Mouse (Mus musculus) lung, adult 2 months (tissue): ENCODE data around the gene Zfp317. TPM values are rescaled to one million over a fixed set of nuclear protein-coding genes. Genes with fewer than 3 reads are reported as not detected.
"Not testable (repeated sequence)": the region's sequence is repeated elsewhere in the genome, so short reads cannot be mapped to it uniquely, and the experiment has no call there.

Experiments
- DNase-seq: peaks from one replicate; pipeline ENCODE4 v3.0.0; 2022
- H3K4me1 ChIP-seq: fragments of 200-500 bp; 2 replicates; pipeline ENCODE4 v1.6.1; 2011; ENCODE audit warnings: low read length; ENCODE audit not compliant: control insufficient read depth, insufficient read depth
- H3K4me3 ChIP-seq: fragments of 200-500 bp; replicated peaks from 2 replicates; pipeline ENCODE3; 2011; ENCODE audit warnings: low read depth, mild to moderate bottlenecking, control low read depth, low read length; ENCODE audit errors: extremely low read depth
- CTCF ChIP-seq: fragments of 200-500 bp; IDR thresholded peaks from 2 replicates; pipeline ENCODE4 v1.5.1; 2011; ENCODE audit warnings: mild to moderate bottlenecking, low read length, control low read depth; ENCODE audit not compliant: insufficient read depth
- POLR2A ChIP-seq: fragments of 200-500 bp; IDR thresholded peaks from 2 replicates; pipeline ENCODE4 v1.6.1; 2011; ENCODE audit warnings: low read depth, mild to moderate bottlenecking, control low read depth, low read length, borderline replicate concordance; ENCODE audit errors: extremely low read depth
- WGBS: fragments of 180-500 bp; shearing (Covaris S2); methylation state at CpG from one replicate; pipeline ENCODE4 v1.1.7; 2018; 5-methylcytosine and 5-hydroxymethylcytosine counted together
- polyA plus RNA-seq: library from polyadenylated mRNA; depleted of rRNA; stranded (reverse); fragments of >200 nt; gene quantifications from 2 replicates; pipeline ENCODE4 v1.2.3, GENCODE M21; 2012; rRNA removed

The Zfp317 gene
- 5.6 and 7.4 TPM in 2 replicates for polyA plus RNA-seq

GRCm38 (mm10) chr9:19621843-19622822 is at the start of gene Zfp317:
Gene Zfp317, plus strand, starts transcription at chr9:19622102.
- peak; percentile 82 for DNase-seq
- TF ChIP-seq POLR2A, result peak; percentile 46; the same call in 1 of the 2 replicates
- no peak for TF ChIP-seq CTCF
- Histone ChIP-seq H3K4me1 (no peaks in the 10 kb centered on the region), H3K4me3 (peak within 1 kb of the TSS; percentile 74)
- 2% methylated on average over 35 of the region's 35 CpGs for WGBS

- TF ChIP-seq CTCF (no peak), POLR2A (no peak)
- no peaks in the 10 kb centered on the region for H3K4me1 ChIP-seq
- no peak for DNase-seq
- H3K4me3 ChIP-seq, result no peak within 1 kb of the TSS
Observed at GRCm38 (mm10) chr9:19582317-19582716, 39.6 kb upstream of the Zfp317 start, which contains the start of gene Olfr855. Gene Olfr855, plus strand, starts transcription at chr9:19582617.

GRCm38 (mm10) chr9:19621297-19621696 is 605 bp upstream of the Zfp317 start:
- WGBS, result 95% methylated on average over 3 of the region's 3 CpGs
- Histone ChIP-seq H3K4me3 (no peak overlapping the region), H3K4me1 (no peaks in the 10 kb centered on the region)
- no peak for DNase-seq
- TF ChIP-seq POLR2A (no peak), CTCF (no peak)

- no peak overlapping the region for H3K4me3 ChIP-seq
- no peak for DNase-seq
- H3K4me1 ChIP-seq, result no peaks in the 10 kb centered on the region
- no peak for TF ChIP-seq POLR2A
- TF ChIP-seq CTCF, result no peak
Observed at GRCm38 (mm10) chr9:19629574-19629973, 7.7 kb downstream of the Zfp317 start.

GRCm38 (mm10) chr9:19645193-19645592 is 23.3 kb downstream of the Zfp317 start:
- TF ChIP-seq CTCF, result no peak
- no peak for TF ChIP-seq POLR2A
- 73% methylated on average over 3 of the region's 3 CpGs for WGBS
- Histone ChIP-seq H3K4me3 (no peak overlapping the region), H3K4me1 (no peaks in the 10 kb centered on the region)
- no peak for DNase-seq

- TF ChIP-seq CTCF, result no peak
- TF ChIP-seq POLR2A, result no peak
- 78% methylated on average over 6 of the region's 6 CpGs for WGBS
- H3K4me1 ChIP-seq, result no peaks in the 10 kb centered on the region
- no peak overlapping the region for H3K4me3 ChIP-seq
- no peak for DNase-seq
Observed at GRCm38 (mm10) chr9:19690281-19690680, 68.4 kb downstream of the Zfp317 start.

GRCm38 (mm10) chr9:19691426-19691825 is 69.5 kb downstream of the Zfp317 start:
- TF ChIP-seq POLR2A (no peak), CTCF (no peak)
- 63% methylated on average over 1 of the region's 1 CpGs for WGBS
- no peak overlapping the region for H3K4me3 ChIP-seq
- DNase-seq, result no peak
- no peaks in the 10 kb centered on the region for H3K4me1 ChIP-seq

- no peak for TF ChIP-seq POLR2A
- TF ChIP-seq CTCF, result no peak
- Histone ChIP-seq H3K4me3 (no peak overlapping the region), H3K4me1 (no peaks in the 10 kb centered on the region)
- WGBS, result 50% methylated on average over 2 of the region's 2 CpGs
- no peak for DNase-seq
Observed at GRCm38 (mm10) chr9:19692430-19692829, 70.5 kb downstream of the Zfp317 start.

- DNase-seq, H3K4me3 ChIP-seq, H3K4me1 ChIP-seq: not testable (repeated sequence)
- WGBS, result 49% methylated on average over 2 of the region's 2 CpGs
Observed at GRCm38 (mm10) chr9:19694285-19694684, 72.4 kb downstream of the Zfp317 start.

- H3K4me3 ChIP-seq, DNase-seq, H3K4me1 ChIP-seq: not testable (repeated sequence)
- 73% methylated on average over 9 of the region's 9 CpGs for WGBS
Observed at GRCm38 (mm10) chr9:19694898-19695379, 73.0 kb downstream of the Zfp317 start.

Other genes with a start within 250 kb of the Zfp317 start
- gene Olfr847, start 243.4 kb upstream of the Zfp317 start, polyA plus RNA-seq, result not detected in 2 replicates
- not detected in 2 replicates for gene Olfr849, start 181.8 kb upstream of the Zfp317 start, polyA plus RNA-seq
- gene Olfr850, start 143.9 kb upstream of the Zfp317 start, polyA plus RNA-seq, result not detected in 2 replicates
- not detected in 2 replicates for gene Olfr851, start 128.8 kb upstream of the Zfp317 start, polyA plus RNA-seq
- not detected in 2 replicates for gene Olfr853, start 81.0 kb upstream of the Zfp317 start, polyA plus RNA-seq
- gene Olfr854, start 54.7 kb upstream of the Zfp317 start, polyA plus RNA-seq, result not detected in 2 replicates
- gene Olfr855, start 39.5 kb upstream of the Zfp317 start, polyA plus RNA-seq, result not detected in 2 replicates
- not detected in 2 replicates for gene Olfr857, start 87.3 kb downstream of the Zfp317 start, polyA plus RNA-seq
- not detected in 2 replicates for gene Olfr58, start 158.2 kb downstream of the Zfp317 start, polyA plus RNA-seq
- not detected in 2 replicates for gene Olfr859, start 182.8 kb downstream of the Zfp317 start, polyA plus RNA-seq
- not detected in 2 replicates for gene Olfr860, start 227.6 kb downstream of the Zfp317 start, polyA plus RNA-seq